Mouse (Mus musculus) neural tube, embryonic 10.5 days (tissue): ENCODE data around the gene Kdm7a.
A peak's percentile ranks its signal among the peaks of the same experiment; 100 is the strongest.

ENCODE experiments used
- DNase-seq: peaks from one replicate; pipeline ENCODE4 v3.0.0-alpha.2; 2017; ENCODE audit warnings: low spot score; ENCODE audit errors: extremely low spot score

Kdm7a gene

GRCm38 (mm10) chr6:39208181-39208580, 1.6 kb upstream of the Kdm7a start:
- DNase-seq = no peak

GRCm38 (mm10) chr6:39205650-39206580, 674 bp downstream of the Kdm7a start:
- peak; percentile 78 for DNase-seq

GRCm38 (mm10) chr6:39205064-39205649, 1.4 kb downstream of the Kdm7a start:
- DNase-seq = peak; percentile 82

GRCm38 (mm10) chr6:39204444-39204843, 2.1 kb downstream of the Kdm7a start:
- DNase-seq = no peak

- DNase-seq = no peak
Observed at GRCm38 (mm10) chr6:39203236-39203635, 3.4 kb downstream of the Kdm7a start.

GRCm38 (mm10) chr6:39193006-39193405, 13.6 kb downstream of the Kdm7a start:
- DNase-seq = no peak

GRCm38 (mm10) chr6:39191518-39191917, 15.1 kb downstream of the Kdm7a start:
- DNase-seq = no peak

GRCm38 (mm10) chr6:39187227-39187626, 19.4 kb downstream of the Kdm7a start:
- DNase-seq = no peak

GRCm38 (mm10) chr6:39169089-39169488, 37.5 kb downstream of the Kdm7a start:
- no peak for DNase-seq

- DNase-seq = no peak
Observed at GRCm38 (mm10) chr6:39164891-39165290, 41.7 kb downstream of the Kdm7a start.

- DNase-seq = no peak
Observed at GRCm38 (mm10) chr6:39161975-39162374, 44.6 kb downstream of the Kdm7a start.

GRCm38 (mm10) chr6:39146041-39146440, 60.5 kb downstream of the Kdm7a start:
- no peak for DNase-seq

GRCm38 (mm10) chr6:39132556-39132955, 74.0 kb downstream of the Kdm7a start:
- no peak for DNase-seq

GRCm38 (mm10) chr6:39131480-39131879, 75.1 kb downstream of the Kdm7a start:
- no peak for DNase-seq

- no peak for DNase-seq
Observed at GRCm38 (mm10) chr6:39124719-39125118, 81.9 kb downstream of the Kdm7a start.

- no peak for DNase-seq
Observed at GRCm38 (mm10) chr6:39120685-39121084, 85.9 kb downstream of the Kdm7a start.

- DNase-seq = peak; percentile 28
Observed at GRCm38 (mm10) chr6:39118456-39118881, 88.1 kb downstream of the Kdm7a start.

GRCm38 (mm10) chr6:39117584-39118455, 88.8 kb downstream of the Kdm7a start, which contains the start of gene Parp12:
TSS of gene Parp12 (minus strand) at chr6:39118349.
- peak; percentile 72 for DNase-seq

GRCm38 (mm10) chr6:39115438-39115837, 91.2 kb downstream of the Kdm7a start:
- DNase-seq = no peak

- DNase-seq = no peak
Observed at GRCm38 (mm10) chr6:39113141-39113540, 93.4 kb downstream of the Kdm7a start.

- no peak for DNase-seq
Observed at GRCm38 (mm10) chr6:39112701-39113100, 93.9 kb downstream of the Kdm7a start.

- no peak for DNase-seq
Observed at GRCm38 (mm10) chr6:39106812-39107211, 99.8 kb downstream of the Kdm7a start.
